Mouse (Mus musculus): Measurements from ENCODE around the gene Defb6. TPM values are rescaled to one million over a fixed set of nuclear protein-coding genes. Genes with fewer than 3 reads are reported as not detected.

Defb6 gene
- not detected in 2 replicates for polyA plus RNA-seq (2015; fragmentation: Nextera tagmentation; extraction: Ambion mirVana)

GRCm38 (mm10) chr8:19225161-19225560 is at the start of gene Defb6:
Gene Defb6, plus strand, starts transcription at chr8:19225478.
- H3K9me3 ChIP-seq (replicated peaks): no peaks in the 10 kb centered on the region
- H3K9ac ChIP-seq: no peak within 1 kb of the TSS
- no peak within 1 kb of the TSS for H3K4me2 ChIP-seq
- no peaks in the 10 kb centered on the region for H3K4me1 ChIP-seq
- ATAC-seq (replicated peaks; ENCODE audit: low FRiP score): no peak
- H3K36me3 ChIP-seq: no peaks in the 10 kb centered on the region
- H3K27me3 ChIP-seq: no peaks in the 10 kb centered on the region
- no peak within 1 kb of the TSS for H3K27ac ChIP-seq
- no peak within 1 kb of the TSS for H3K4me3 ChIP-seq (replicated peaks)
- WGBS: 63% methylated on average over 1 of the region's 1 CpGs

- Histone ChIP-seq H3K4me1 (no peaks in the 10 kb centered on the region), H3K4me3 (replicated peaks) (no peak overlapping the region), H3K27ac (no peak overlapping the region), H3K9me3 (replicated peaks) (no peaks in the 10 kb centered on the region), H3K4me2 (no peak overlapping the region), H3K27me3 (no peaks in the 10 kb centered on the region), H3K9ac (no peak overlapping the region), H3K36me3 (no peaks in the 10 kb centered on the region)
- ATAC-seq (replicated peaks; ENCODE audit: low FRiP score): no peak
- 49% methylated on average over 1 of the region's 1 CpGs for WGBS
These were observed 12.8 kb downstream of the Defb6 start for GRCm38 (mm10) chr8:19238101-19238500.

GRCm38 (mm10) chr8:19239616-19240015 is 14.3 kb downstream of the Defb6 start, which contains the start of gene Defb46:
Gene Defb46, plus strand, starts transcription at chr8:19239916.
- H3K4me3 ChIP-seq (replicated peaks): no peak within 1 kb of the TSS
- H3K36me3 ChIP-seq: no peaks in the 10 kb centered on the region
- H3K4me1 ChIP-seq: no peaks in the 10 kb centered on the region
- H3K27ac ChIP-seq: no peak within 1 kb of the TSS
- H3K27me3 ChIP-seq: no peaks in the 10 kb centered on the region
- 57% methylated on average over 2 of the region's 2 CpGs for WGBS
- H3K4me2 ChIP-seq: no peak within 1 kb of the TSS
- no peak for ATAC-seq (replicated peaks; ENCODE audit: low FRiP score)
- no peak within 1 kb of the TSS for H3K9ac ChIP-seq
- 0 out of 2 replicates have a peak, but pooled peaks cover under 1% of the 10 kb centered on the region for H3K9me3 ChIP-seq (replicated peaks)

- H3K4me3 ChIP-seq (replicated peaks): no peak within 1 kb of the TSS
- H3K27ac ChIP-seq: no peak within 1 kb of the TSS
- no peak within 1 kb of the TSS for H3K4me2 ChIP-seq
- ATAC-seq (replicated peaks; ENCODE audit: low FRiP score): no peak
- WGBS: 89% methylated on average over 5 of the region's 5 CpGs
- H3K9ac ChIP-seq: no peak within 1 kb of the TSS
- no peaks in the 10 kb centered on the region for H3K4me1 ChIP-seq
- no peaks in the 10 kb centered on the region for H3K36me3 ChIP-seq
- 0 out of 2 replicates have a peak, but pooled peaks cover 2% of the 10 kb centered on the region for H3K9me3 ChIP-seq (replicated peaks)
- H3K27me3 ChIP-seq: no peaks in the 10 kb centered on the region
These were observed 22.0 kb downstream of the Defb6 start, which contains the start of gene Defb5 for GRCm38 (mm10) chr8:19247280-19247679. Gene Defb5, plus strand, starts transcription at chr8:19247580.

- H3K27me3 ChIP-seq: no peaks in the 10 kb centered on the region
- no peak overlapping the region for H3K27ac ChIP-seq
- H3K4me3 ChIP-seq (replicated peaks): no peak overlapping the region
- no peaks in the 10 kb centered on the region for H3K4me1 ChIP-seq
- H3K9me3 ChIP-seq (replicated peaks): no peaks in the 10 kb centered on the region; the same call in 1 of the 2 replicates
- ATAC-seq (replicated peaks; ENCODE audit: low FRiP score): no peak
- no peak overlapping the region for H3K4me2 ChIP-seq
- no peaks in the 10 kb centered on the region for H3K36me3 ChIP-seq
- no peak overlapping the region for H3K9ac ChIP-seq
These were observed 32.9 kb downstream of the Defb6 start for GRCm38 (mm10) chr8:19258136-19258535.

GRCm38 (mm10) chr8:19259667-19260066 is 34.4 kb downstream of the Defb6 start:
- no peaks in the 10 kb centered on the region for H3K4me1 ChIP-seq
- H3K27me3 ChIP-seq: no peaks in the 10 kb centered on the region
- WGBS: 27% methylated on average over 3 of the region's 3 CpGs
- H3K4me3 ChIP-seq (replicated peaks): no peak overlapping the region
- H3K9ac ChIP-seq: no peak overlapping the region
- H3K36me3 ChIP-seq: no peaks in the 10 kb centered on the region
- peak; percentile 96 for ATAC-seq (replicated peaks; ENCODE audit: low FRiP score)
- H3K4me2 ChIP-seq: no peak overlapping the region
- no peak overlapping the region for H3K27ac ChIP-seq
- H3K9me3 ChIP-seq (replicated peaks): no peaks in the 10 kb centered on the region; the same call in 1 of the 2 replicates

Other genes starting within 250 kb of the Defb6 start
- not detected in 2 replicates for gene Defb40, start 247.2 kb upstream of the Defb6 start, polyA plus RNA-seq (2015; fragmentation: Nextera tagmentation; extraction: Ambion mirVana)
- gene Defb37, start 234.4 kb upstream of the Defb6 start, polyA plus RNA-seq (2015; fragmentation: Nextera tagmentation; extraction: Ambion mirVana): not detected in 2 replicates
- gene Defb38, start 198.9 kb upstream of the Defb6 start, polyA plus RNA-seq (2015; fragmentation: Nextera tagmentation; extraction: Ambion mirVana): not detected in 2 replicates
- gene Defb39, start 160.7 kb upstream of the Defb6 start, polyA plus RNA-seq (2015; fragmentation: Nextera tagmentation; extraction: Ambion mirVana): not detected in 2 replicates
- gene Defb12, start 110.6 kb upstream of the Defb6 start, polyA plus RNA-seq (2015; fragmentation: Nextera tagmentation; extraction: Ambion mirVana): 0.17 TPM in 1 of 2 replicates, not detected in the other
- not detected in 2 replicates for gene Defb34, start 101.7 kb upstream of the Defb6 start, polyA plus RNA-seq (2015; fragmentation: Nextera tagmentation; extraction: Ambion mirVana)
- 0.24 TPM in 1 of 2 replicates, not detected in the other for gene Gm45826, start 84.7 kb upstream of the Defb6 start, polyA plus RNA-seq (2015; fragmentation: Nextera tagmentation; extraction: Ambion mirVana)
- not detected in 2 replicates for gene Defb14, start 31.1 kb upstream of the Defb6 start, polyA plus RNA-seq (2015; fragmentation: Nextera tagmentation; extraction: Ambion mirVana)
- not detected in 2 replicates for gene Defb4, start 26.8 kb upstream of the Defb6 start, polyA plus RNA-seq (2015; fragmentation: Nextera tagmentation; extraction: Ambion mirVana)
- not detected in 2 replicates for gene Defb46, start 14.4 kb downstream of the Defb6 start, polyA plus RNA-seq (2015; fragmentation: Nextera tagmentation; extraction: Ambion mirVana)
- gene Defb5, start 22.1 kb downstream of the Defb6 start, polyA plus RNA-seq (2015; fragmentation: Nextera tagmentation; extraction: Ambion mirVana): not detected in 2 replicates
- gene Defb3, start 67.9 kb downstream of the Defb6 start, polyA plus RNA-seq (2015; fragmentation: Nextera tagmentation; extraction: Ambion mirVana): not detected in 2 replicates
- not detected in 2 replicates for gene Defb8, start 222.1 kb downstream of the Defb6 start, polyA plus RNA-seq (2015; fragmentation: Nextera tagmentation; extraction: Ambion mirVana)

Data from kidney, embryonic 15.5 days (tissue).